Mouse (Mus musculus) skeletal muscle tissue, adult 2 months (tissue): ENCODE data around the gene Slc44a5.
"Not testable (repeated sequence)": the region's sequence is repeated elsewhere in the genome, so short reads cannot be mapped to it uniquely, and the experiment has no call there.

Source experiments
- DNase-seq: peaks from one replicate; pipeline ENCODE4 v3.0.0-alpha.2; 2012; ENCODE audit warnings: low read depth, low spot score

Gene Slc44a5

DNA sequence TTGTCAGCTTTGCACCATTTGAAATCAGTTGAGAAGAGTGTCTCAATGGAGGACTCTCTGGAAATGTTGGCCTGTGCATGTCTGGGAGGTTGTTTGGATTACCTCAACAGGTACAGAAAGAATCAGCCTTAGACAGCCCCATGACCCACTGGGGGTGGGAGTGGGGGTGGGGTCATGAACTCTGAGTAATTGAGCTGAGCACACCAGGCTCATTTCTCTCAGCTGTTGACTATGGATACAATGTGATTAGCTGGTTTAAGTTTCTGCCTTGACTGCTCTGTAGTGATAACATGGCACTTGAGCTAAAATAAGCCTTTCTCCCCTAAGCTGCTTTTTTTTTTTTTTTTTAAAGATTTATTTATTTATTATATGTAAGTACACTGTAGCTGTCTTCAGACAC, 242.5 kb downstream of the Slc44a5 start:
- DNase-seq: no peak

DNA sequence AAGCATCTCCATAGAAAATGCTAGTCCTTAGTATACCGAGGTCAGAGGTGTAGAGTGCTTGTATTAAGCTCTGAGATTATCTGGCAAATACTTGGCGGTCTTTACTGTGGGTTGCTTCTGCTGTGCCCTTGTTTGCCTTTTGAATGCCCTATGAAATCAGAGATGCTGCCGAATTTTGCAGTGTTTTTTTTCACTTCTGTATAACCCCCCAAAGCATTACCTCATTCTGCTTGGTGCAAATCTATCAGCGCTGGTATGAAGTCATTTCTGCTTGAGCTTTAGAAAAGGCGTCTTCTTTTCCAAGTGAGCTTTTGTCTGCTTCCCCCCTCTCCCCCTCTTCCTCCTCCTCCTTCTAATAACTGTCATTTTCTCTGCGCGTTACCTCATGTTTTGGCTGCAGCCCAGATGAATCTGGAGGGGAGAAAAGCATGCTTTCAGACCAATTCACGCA, 248.9 kb downstream of the Slc44a5 start:
- DNase-seq: peak; percentile 12

DNA sequence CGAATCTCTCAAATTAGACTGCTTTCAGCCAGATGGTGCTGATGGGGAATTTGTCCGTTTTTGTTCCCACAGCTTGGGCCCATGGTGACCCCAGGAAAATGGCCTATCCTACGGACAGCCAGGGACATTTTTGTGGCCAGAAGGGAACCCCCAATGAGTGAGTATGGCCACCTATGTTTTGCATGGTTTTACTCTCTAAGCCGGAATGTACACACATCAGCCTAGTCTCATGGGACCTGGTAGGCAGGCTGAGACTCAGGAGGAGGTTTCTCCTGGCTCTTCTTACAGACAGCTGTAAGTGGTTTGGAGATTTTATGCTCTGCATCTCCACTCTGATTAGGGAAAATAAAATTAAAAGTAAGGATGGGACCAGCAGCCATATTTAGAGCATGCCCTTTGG, 249.5 kb downstream of the Slc44a5 start:
- DNase-seq: no peak

DNA sequence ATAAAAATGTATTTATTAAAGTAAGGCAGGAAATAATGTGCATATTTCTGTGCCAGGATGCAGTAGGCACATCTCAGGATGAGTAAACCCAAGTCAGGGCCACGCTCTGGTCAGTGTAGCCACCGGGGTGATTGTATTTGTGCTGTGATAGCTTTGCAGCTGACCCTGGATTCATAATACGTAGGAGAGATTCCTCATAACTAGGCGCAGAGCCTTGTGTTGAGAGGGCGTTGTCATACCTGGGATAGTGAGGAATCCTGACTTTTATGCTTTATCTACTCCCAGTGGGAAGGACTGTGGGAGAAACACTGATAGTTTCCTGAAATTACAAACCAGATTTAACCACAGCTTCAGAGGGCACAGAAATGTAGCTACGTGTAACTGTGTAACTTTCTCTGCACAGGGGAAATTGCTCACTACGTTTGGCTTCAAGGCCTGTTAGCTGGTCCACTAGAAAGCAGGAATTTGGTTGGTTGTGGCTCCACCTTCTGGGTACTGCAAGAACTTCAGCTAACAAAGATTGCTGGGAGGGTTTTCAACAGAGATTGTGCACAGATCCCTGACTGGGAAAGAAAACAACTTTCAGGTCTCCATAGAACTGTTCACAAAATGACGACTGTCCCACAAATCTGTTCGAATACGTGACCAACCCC, 253.0 kb downstream of the Slc44a5 start:
- peak; percentile 31 for DNase-seq

DNA sequence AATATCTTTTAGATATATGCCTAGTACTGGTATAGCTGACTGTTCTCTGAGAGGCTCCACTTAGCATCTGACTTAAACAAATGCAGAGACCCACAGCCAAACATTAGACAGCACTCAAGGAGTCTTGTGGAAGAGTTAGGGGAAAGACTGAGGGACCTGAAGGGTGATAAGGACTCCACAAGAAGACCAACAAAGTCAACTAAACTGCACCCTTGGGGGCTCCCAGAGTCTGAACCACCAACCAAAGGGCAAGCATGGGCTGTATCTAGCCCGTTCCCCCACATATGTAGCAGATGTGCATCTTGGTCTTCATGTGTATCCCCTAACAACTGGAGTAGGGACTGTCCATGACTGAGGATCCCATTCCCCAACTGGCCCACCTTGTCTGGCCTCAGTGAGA, 271.7 kb downstream of the Slc44a5 start:
- no peak for DNase-seq

DNA sequence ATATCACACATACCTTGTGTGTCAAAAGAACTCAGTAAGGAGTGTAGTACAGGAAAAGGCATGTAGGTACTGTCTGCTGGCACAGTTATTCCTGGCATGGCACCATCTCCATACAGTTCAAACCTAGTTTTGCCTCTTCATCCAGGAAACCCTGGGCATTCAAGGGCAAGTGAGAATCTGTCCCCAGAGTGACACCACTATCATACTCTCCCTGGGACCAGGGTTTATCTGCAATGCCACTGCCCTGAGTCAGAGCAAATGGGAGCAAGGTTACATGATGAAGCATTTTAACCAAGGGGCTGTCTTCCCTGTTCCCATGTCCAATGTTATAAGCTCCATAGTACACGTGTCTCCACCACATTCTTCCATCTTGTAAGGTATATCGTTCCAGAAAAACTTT, 278.2 kb downstream of the Slc44a5 start:
- DNase-seq: no peak

DNA sequence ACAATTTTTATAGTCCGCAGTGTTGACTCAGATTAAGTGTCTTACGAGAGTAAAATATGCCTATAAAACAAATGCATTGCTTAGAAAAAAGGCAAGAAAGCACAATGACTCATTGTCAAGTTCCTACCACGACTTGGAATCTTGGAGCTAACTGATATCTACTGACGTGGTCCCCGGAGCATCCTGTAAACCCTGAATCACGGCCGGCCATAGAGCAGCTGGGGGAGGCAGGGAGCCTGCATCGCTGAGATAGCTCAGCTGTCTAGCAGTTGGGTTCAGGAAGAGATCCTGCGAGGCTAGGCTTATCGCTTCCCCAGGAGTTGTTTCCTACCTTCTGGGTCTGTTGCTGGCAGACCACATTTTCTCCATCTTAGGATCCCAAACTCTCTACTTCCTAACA, 279.0 kb downstream of the Slc44a5 start:
- DNase-seq: no peak

DNA sequence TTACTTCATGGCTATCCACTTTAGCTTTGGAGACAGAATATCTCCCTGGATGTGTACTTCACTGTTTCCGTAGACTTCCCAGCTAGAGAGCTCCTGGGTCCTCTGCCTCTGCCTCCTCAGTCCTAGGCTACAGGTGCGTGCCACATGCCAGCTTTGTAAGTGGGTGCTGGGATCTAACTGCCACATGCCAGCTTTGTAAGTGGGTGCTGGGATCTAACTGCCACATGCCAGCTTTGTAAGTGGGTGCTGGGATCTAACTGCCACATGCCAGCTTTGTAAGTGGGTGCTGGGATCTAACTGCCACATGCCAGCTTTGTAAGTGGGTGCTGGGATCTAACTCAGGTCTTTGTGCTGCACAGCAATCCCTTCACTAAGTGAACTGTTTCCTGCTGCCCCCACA, 281.0 kb downstream of the Slc44a5 start:
- DNase-seq: not testable (repeated sequence)

DNA sequence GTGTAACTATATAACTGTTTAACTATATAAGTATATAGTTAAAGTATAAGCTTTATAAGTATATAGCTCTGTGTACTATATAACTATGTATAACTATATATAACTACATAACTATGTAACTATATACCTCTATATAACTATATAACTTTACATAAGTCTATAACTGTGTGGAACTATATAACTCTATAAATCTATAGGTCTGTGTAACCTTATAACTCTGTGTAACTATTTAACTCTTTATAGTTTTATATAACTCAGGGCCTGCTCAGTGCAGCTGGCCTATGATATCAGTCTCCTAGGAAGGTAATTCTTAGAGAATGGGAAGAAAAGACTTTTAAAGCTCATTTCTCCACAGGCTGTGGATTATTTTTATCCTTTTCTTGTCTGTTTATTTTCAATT, 284.1 kb downstream of the Slc44a5 start:
- no peak for DNase-seq

DNA sequence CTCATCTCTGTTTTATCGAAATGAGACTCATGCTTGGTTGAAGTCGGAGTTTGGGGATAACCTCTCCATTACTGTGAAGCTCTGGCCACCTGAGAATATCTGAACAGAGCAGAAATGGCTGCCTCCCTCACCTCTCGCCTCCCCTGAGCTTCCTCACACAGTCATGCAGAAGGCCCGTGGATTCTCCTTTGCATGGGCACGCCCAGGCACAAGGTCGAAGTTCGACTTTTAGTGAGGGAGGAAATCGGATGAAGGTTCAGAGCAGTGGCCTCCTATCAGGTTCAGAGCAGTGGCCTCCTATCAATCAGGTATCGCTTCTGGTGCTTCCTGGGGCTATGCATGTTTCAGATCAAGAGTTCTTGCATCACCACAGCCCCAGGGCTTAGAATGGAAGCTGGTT, 295.1 kb downstream of the Slc44a5 start:
- DNase-seq: no peak

DNA sequence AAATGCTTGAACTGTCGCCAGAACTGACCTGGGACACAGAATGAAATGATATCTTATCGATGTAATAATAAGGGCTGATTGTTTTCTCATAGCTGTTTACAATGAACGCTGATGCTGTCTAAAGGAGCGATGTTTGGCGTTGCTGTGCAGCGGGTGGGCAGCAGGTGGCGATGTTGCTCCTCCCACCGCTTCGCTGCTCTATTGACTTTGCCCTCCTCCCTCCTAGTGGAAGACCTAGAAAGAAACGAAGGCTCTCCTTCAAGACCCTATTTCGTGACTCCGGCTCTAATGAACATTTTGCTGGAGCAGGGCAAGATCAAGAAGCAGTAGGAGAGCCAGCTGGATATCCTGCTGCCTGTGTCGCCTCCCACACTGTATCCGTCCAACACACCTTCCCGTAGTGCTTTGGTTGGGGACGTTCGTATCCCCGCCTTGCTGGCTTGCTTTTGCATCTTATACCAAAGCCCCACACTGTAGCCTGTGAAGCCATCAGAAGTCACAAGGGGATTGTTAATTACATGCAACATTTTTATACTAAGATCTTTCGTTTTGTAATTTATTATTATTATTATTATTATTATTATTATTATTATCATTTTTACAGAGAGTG, 296.6 kb downstream of the Slc44a5 start:
- peak; percentile 12 for DNase-seq

DNA sequence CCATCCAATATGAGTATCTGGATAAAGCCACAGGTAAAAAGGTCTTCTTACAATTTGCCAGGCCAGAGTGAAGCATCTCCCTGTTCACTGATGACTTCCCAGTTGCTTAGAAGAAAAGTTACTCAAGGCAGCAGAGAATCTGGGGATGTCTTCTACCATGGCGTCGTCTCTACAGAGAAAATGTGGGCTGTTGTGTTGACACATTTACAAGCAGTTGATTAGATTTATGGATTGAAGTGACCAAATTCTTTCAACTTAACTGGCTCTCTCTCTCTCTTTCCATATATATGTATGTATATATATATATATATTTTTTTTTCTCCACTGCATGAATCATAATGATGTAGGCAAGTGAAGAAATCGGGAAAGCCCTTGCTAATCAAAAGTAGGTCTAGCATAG, 301.4 kb downstream of the Slc44a5 start:
- DNase-seq: no peak

DNA sequence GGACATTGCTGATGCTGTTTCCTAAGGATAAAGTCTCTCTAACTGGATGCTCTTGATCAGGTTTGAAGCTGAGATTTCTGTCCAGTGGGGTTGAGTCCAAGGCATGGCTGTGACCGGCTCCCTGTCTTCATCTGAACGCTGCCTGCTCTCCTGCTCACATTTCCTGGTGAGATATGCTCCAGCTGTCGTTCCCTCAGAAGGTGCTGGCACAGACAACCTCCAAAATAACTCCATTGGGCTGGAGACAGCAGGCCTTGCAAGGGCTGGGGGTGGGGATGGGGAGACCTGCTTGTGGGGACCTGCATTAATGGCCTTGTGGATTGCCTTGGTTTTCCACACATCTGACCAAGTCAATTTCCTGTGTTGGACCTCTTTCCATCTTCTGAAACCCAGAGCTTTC, 311.0 kb downstream of the Slc44a5 start:
- DNase-seq: no peak

DNA sequence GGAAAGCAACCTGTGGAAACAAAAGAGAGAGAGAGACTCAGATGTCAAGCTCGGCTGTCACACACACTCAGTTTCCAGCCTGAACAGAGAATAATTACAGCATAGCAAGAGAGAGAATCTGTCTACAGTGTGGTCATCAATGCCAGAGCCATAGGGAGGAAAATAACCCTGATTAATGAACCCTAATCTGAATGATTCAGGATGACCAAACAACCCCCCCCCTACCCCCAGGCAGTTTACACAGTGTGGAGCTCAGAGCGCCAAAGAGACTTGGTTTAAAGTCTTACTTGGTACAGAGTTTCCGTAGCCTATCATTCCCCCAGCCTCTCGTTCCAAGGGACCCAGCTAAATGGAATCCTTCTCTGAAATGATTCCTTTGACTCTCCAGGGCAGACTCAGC, 312.1 kb downstream of the Slc44a5 start:
- no peak for DNase-seq

DNA sequence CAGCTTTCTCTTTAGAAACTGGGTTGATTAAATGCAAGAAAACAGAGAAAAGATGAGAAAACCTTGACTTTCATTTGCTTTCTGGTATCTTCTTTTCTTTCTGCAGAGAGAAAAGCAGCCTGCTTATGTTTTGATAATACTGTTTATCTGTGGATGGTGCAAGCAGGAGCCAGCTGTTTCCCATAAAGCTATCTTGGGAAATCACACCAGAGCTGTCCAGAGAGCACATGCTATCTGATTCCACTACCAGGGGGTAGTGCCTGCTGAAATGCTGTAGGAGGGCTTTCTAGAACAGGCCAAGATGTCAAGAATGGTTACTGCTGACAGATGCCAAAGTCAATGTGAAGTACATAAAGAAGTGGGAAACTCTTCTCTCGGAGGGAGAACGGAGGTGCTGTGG, 314.0 kb downstream of the Slc44a5 start:
- peak; percentile 10 for DNase-seq

DNA sequence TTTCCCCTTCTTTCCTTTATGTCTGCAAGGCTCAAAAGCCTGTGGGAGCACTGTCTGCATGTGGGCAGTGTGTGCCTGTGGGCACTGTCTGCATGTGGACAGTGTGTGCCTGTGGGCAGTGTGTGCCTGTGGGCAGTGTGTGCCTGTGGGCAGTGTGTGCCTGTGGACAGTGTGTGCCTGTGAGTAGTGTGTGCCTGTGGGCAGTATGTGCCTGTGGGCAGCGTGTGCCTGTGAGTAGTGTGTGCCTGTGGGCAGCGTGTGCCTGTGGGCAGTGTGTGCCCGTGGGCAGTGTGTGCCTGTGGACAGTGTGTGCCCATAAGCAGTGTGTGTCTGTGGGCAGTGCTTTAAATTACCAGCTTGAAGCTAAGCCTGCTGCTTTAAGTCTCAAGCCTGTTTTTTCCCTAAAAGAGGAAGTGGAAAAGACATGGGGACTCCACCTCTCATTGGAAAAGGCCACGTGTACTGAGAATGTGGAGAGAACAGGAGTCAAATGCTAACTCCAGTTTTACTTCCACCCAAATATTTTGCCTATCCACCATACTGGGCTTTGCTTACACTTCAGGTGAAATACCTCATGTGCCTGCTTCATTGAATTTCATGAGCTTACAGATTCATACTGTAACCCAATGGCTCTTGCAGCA, 315.3 kb downstream of the Slc44a5 start:
- no peak for DNase-seq

DNA sequence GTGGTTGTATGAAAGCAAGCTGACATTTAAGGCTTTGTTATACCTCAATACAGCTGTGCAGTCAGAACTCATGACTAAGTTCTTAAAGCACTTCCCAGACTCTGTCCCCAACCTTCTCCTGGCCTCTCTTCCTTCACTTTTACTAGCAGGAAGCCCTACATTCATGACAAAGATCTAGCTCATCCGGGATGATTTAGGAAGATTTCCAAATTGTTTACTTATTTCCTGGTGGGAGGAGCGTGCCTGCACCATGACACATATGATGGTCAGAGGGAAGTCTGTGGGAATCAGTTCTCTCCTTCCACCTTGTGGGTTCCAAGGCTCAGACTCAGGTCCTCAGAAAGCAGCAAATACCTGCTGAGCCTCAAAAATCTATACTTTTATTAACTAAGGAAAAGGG, 317.1 kb downstream of the Slc44a5 start:
- DNase-seq: no peak

DNA sequence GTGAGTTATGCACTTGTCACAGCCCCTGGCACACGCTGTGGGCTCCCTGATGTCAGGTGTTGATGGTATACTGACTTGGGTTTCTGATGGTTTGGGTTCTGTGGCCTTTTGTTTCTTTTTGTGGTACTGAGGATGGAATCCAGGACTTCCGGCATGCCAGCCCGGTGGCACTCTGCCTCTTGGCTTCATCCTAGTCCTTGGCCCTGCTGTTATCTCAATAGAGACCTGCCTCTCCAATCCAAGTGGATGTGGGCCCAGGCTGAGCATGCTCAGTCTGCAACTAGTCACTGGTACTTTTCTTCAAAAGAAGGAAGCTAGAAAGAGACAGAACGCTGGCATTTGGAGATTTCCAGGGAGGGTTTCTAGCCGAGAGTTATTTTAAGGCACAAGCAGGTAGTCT, 318.9 kb downstream of the Slc44a5 start:
- DNase-seq: no peak

DNA sequence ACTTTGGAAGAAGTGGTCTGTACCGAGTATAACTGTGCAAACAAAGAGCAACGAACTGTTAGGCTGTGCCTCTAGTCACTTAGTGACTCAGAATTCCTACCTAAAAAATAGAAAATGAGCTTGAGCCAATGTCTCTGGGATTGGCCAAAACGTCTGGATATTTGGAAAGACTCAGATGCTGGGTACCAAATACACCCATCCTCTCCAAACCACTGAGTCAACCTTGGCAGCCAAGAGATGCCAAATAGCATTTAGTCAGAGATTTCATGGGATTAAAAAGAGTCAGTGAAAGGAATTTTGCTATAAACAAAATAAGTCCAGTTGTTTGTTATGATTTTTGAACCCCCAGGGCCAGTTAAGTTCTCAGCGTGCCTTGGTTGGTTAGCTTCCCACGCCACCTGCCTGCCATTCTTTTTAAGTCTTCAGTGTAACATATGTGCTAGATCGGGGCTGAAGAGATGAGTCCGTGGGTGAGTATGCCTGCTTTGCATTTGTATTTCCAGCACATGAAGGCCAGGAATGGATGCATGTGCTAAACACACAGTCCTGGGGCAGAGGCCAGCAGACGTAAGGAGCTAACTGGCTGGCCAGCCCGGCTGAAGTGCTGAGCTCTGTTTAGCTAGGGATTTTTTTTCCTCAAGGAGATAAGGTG, 320.7 kb downstream of the Slc44a5 start:
- DNase-seq: no peak

DNA sequence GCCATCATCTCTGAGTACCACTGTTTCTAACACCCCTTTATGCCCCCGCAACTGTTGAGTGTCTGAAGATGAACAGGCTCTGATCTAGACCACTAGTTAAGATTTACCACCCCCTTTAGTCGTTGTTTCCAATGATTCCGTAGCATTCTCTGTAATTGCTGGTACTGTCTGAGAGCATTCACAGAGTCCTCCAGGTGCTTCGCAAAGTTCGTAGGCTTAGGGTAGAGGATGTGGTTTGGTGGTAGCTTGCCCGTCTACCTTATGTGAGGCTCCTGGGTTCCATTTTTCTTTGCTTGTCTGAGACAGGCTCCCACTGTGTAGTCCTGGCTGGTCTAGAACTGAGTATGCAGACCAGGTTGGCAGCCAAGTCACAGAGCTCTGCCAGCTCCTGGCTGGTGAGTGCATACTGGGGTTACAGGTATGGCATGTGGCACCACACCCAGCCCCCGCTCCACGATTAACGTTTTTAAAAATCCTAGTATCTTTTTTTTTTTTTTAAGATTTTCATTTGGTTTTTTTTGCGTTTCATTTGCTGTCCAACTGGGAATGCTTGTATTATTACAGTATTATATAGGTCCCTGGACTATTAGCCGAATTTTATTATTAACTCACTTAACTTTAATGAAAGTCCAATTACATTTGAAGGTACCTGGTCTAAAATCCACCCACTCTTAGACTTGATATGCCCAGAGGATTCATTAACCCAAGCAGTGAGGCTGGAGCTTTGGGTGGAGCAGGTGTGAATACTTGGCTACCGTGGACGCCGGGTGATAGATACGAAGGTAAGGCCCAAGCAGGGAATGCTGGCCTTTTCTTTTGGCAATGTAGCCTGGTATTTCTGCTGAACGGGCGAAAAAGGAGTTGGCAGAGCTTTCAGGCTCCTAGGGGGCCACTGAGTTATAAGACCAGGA, 321.9 kb downstream of the Slc44a5 start:
- no peak for DNase-seq

DNA sequence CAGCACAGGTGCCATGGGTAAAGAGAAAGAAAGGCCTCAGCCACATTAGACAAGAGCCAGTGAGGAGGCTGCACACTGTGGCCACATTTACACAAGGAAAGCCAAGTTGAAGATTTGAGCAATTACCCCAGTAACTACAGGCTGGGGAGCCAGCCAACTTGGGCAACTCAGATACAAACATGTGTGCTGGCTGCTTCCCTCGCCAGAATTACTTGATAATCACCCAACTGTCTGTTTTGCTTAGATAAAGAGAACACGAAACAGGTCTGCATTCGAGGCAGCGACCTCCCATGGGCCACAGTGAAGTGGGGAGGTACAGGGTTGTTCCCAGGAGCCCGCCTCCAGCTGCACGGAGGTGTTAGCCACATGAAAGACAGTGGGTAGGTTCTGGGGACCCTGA, 324.3 kb downstream of the Slc44a5 start:
- no peak for DNase-seq

DNA sequence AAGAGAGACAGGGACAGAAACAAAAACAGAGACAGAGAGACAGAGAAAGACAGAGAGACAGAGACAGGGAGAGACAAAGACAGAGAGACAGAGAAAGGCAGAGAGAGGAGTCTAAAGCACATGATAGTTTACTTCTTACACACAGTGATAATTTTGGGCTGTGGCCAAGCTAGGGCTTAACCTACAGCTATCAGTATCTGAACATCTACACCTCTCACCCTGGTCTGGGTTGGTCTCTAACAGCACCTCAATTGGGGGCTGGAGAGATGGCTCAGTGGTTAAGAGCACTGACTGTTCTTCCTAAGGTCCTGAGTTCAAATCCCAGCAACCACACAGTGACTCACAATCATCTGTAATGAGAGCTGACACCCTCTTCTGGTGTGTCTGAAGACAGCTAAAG, 325.3 kb downstream of the Slc44a5 start:
- DNase-seq: no peak
